Mouse (Mus musculus): ENCODE results near the gene Skp1a. TPM values are rescaled to one million over a fixed set of nuclear protein-coding genes. Genes with fewer than 3 reads are reported as not detected.

The Skp1a gene
- polyA plus RNA-seq (2017; shearing (Covaris generic)): 358 TPM

GRCm38 (mm10) chr11:52231606-52232541 lies at the start of gene Skp1a:
Skp1a (plus strand) TSS chr11:52231995.

DNA sequence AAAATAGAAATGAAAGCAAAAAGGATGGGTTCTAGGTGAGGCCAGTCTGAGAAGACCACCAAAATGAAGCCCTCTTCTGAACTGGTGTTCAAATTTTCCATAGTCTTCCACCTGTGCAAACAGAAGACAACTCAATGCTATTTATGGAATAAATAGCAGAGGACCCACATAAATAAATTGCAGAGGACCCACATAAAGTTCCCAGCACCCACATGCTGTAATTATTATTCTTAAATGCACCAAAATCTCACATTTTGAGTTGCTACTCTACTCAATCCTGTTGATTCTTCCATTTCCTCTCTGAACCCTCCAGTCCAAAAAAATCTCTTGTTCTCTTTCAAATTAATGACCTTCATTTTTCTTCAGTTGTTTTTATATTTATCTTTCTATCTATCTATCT lies 17.9 kb upstream of the Skp1a start, which contains the start of gene Olfr1371:
Gene Olfr1371 (minus strand): TSS at position 101 of the 400 bp plus-strand sequence.

GRCm38 (mm10) chr11:52282774-52283595 lies 51.2 kb downstream of the Skp1a start, which contains the start of gene Tcf7:
Tcf7 (minus strand) TSS chr11:52283014.

Other genes with a start within 250 kb of the Skp1a start
- gene Ube2b, start 231.2 kb upstream of the Skp1a start, polyA plus RNA-seq (2017; shearing (Covaris generic)): 332 TPM
- 7.6 TPM for gene Cdkl3, start 227.8 kb upstream of the Skp1a start, polyA plus RNA-seq (2017; shearing (Covaris generic))
- gene Ppp2ca, start 133.3 kb upstream of the Skp1a start, polyA plus RNA-seq (2017; shearing (Covaris generic)): 7.8 TPM
- not detected for gene Olfr1373, start 86.5 kb upstream of the Skp1a start, polyA plus RNA-seq (2017; shearing (Covaris generic))
- not detected for gene Olfr1371, start 18.0 kb upstream of the Skp1a start, polyA plus RNA-seq (2017; shearing (Covaris generic))
- 236 TPM for gene Tcf7, start 51.0 kb downstream of the Skp1a start, polyA plus RNA-seq (2017; shearing (Covaris generic))
- gene Vdac1, start 128.9 kb downstream of the Skp1a start, polyA plus RNA-seq (2017; shearing (Covaris generic)): 102 TPM
- gene 9530068E07Rik, start 164.4 kb downstream of the Skp1a start, polyA plus RNA-seq (2017; shearing (Covaris generic)): 100 TPM